Mouse (Mus musculus): ENCODE measurements at regions not wholly inside any gene's neighbourhood (a gene's known extent, or its start where the extent isn't known, plus 50 kb on each side); places are given as distances from the start of the nearest gene placed in this dataset.

- TF ChIP-seq EP300 (IDR thresholded peaks at IDR 0.05; ENCODE audit: low read depth), result no peak
- no peak for TF ChIP-seq CTCF (IDR thresholded peaks at IDR 0.05; ENCODE audit: low read depth)
These were observed 158.8 kb downstream of the Lyplal1 start for GRCm38 (mm10) chr1:185958276-185958675.
